Mouse (Mus musculus): ENCODE measurements around the gene Bivm.

Gene Bivm

DNA sequence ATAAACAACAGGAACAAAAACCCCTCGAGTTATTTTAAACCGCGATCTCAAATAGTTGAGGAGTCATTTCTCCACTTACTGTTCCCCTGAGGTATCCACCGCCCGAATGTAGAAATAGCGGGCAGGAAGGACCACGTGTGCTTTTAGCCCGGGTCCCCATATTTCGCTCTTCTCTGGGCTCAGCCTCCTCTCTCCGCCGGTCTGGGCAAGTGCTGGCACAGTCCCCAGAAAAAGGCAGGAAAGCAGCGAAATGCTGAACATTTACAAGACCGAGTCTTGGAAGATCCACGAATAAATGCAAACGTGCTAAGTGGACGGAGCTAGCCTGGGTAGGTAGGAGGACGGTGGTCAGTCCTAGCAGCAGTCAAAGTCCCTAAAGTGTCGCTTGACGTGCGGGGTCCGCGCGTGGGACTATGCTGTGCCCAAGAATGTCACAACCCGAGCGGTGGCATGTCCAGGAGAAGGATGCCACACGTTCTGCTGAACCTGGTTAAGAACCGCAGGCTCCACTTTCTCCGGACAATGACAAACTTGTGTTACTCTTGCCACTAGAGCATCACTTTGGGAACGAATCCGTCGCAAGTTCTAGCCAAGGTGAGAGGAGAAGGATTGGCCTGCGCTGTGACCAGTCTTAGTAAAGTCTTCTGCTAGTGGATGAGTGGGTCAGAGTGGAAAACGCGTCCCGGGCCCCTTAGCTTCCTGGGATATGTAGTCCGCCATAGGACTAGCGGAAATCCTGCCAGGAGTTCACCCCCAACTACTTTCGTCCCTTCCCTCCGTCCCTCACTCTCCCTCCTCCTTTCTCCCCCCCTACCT, at the start of gene Bivm, which contains the start of gene Kdelc1:
Gene Bivm, plus strand, starts transcription at position 719 of the 816 bp plus-strand sequence.
Gene Kdelc1, minus strand, starts transcription at position 570 of the 816 bp plus-strand sequence.
- DNase-seq (ENCODE audit: low spot score): peak; percentile 36

DNA sequence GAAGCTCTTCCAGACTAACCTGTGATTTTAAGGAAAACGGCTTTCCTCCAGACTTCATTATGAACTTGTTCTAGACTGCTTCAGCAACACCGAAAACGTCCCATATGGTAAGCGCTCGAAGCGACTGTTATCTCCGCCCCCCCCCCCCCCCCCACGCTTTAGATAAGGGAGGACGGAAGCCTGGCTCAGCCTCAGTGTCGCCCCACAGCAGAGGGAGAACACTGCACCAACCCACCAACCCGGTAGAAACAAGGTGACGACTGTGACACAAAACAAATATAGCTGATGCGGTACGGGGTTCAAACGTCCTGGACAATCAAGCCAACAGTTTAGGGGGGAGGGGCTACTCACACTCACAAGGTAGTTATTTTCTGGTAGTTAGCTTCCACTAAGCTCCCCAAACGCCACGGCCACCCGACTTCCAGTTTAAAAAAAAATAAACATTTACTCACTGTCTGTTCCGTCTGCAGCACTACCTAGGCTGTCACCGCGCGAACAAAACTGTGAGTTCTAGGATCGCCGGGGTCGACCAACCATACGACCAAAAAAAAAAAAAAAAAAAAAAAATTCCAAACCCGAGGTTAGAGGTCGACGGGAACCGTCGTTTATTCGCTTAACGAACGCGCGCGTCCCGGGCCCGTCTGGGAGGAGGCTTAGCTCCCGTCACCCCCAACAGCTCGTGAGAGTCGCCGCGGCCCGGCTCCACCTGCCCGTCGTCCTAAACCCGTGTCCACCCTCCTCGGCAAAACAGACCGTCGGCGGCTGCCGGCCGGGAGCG, 17.1 kb upstream of the Bivm start:
- peak; percentile 1 for DNase-seq (ENCODE audit: low spot score)

DNA sequence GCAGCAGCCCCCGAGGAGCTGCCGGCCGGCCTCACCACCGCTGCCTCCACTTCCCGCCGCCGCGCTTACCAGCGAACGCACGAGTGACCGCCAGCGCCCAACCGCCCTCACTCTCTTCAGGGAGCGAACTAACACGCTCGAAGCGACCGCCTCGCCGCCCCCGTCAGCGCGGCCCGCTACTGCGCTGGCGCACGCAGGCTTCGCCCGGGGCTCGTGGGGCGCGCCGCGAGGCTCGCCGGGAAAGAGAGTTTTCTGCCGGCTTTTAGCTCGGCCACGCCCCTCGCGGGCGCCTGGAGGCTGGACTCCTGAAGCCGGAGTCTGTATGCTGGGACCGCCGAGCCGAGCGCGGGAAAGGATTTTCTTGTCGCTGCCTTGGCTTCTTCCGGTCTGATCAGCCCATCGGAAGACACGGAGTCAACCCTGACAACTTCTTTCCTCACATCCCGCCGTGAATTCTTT, 16.5 kb upstream of the Bivm start, which contains the start of gene Tex30:
Gene Tex30, minus strand, starts transcription at position 183 of the 459 bp plus-strand sequence.
- DNase-seq (ENCODE audit: low spot score): peak; percentile 87

DNA sequence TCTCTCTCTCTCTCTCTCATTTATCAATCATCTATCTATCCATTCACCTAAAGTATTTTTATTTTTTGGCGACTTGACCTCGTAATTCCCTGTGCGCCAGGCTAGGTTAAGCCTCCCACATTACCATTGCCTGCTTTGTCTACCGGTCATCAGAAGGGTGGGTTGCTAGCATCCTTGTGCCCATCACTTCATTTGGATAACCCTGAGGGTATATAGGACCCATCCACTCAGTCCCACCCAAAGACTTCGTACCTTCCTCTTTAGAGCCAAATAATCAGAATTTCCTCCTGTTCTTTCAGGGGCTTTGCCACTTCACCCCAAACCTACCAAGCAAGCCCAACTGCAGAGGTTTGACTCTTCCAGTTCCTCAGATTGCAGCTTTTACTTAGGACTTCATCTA, 15.8 kb upstream of the Bivm start:
- no peak for DNase-seq (ENCODE audit: low spot score)

DNA sequence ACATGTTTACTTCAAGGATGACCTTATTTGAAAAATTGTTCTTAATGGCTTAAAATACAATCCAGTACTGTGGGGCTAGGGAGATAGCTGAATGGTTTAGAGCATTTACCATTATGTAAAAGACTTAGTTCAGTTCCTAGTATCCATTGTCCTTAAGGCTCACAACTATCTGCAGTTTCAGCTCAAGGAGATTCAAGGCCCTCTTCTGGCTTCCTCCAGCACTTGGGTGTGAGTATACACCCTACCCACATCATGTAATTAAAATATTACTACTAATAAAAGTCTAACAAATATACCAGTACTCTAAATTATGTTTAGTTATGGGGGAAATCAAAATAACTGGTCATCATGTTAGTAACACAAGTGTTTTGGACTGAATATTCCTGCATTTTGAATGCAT, 1.2 kb upstream of the Bivm start:
- DNase-seq (ENCODE audit: low spot score): no peak

DNA sequence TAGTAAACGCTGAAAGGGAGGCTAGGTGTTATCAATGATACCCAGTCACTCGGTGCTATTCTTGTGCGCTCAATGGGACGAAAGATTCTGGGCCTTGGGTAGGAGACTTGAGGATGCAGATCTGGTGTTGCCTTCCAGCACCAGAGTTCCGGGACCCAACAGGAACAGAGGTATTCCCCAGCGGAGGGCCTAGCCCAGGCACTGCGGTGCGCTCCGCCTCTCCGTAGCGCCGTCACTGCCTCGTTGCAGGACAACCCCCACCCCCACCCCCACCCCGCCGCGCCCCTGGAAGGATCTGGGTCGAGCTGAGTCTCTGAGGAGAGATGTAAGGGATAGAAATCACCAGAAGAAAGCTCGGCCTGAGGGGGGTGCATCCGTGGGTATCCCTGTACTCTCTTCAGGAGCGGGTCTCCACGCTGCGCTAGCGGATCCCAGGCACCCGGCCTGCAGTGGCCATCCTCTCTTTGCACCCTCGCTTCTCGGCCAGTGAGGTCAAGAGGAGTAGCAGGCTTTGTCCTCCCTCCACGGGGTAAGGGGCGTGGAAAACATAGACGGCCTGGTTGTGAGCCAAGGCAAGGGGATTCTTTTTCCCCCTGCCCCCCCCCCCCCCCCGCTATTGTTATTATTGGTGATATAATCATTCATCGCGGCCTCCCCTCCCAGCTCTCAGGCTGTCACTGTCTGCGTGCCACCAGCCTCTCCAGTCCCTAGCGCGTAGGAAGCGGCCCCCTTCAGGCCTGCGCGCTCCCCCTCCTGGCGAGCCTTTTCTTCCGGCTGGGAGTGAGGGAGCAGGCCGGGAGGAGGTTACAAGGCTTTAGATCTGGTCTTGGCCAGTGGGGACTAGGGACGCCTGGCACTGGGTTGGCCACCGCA, 680 bp downstream of the Bivm start:
- peak; percentile 35 for DNase-seq (ENCODE audit: low spot score)

DNA sequence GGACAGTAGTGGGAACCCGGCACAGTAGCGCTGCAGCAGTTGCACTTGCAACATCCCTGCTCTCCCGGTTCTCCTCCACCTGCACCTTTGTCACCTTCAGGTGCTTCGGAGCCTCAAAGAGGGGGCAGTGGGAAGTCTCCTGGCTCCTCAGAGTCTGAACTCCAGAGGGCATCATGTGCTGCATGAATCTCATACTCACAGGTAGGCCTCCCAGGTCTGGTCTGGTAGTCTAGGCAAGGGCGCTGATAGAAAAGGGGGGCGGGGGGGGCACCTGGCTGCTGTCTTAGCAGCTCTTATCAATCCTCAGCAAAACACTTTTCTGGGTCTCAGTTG, 1.3 kb downstream of the Bivm start:
- no peak for DNase-seq (ENCODE audit: low spot score)

DNA sequence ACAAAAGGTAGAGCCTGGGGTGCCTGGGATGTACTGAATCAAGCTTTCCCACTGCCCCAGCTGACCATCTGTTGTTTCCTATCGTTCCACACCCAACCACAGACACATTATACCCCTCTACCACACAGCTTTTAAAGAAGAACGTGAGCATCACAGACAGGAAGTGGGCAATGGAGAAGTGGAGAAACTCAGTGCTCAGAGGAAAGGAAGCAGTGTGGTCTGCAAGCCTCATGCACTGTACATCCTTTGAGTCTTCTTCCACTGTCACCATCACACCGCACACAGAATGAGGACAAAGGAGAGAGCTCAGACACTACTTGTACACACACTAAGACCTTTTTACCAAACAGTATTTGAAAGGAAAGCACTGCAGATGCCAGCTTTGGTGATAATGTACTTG, 3.5 kb downstream of the Bivm start:
- DNase-seq (ENCODE audit: low spot score): no peak

DNA sequence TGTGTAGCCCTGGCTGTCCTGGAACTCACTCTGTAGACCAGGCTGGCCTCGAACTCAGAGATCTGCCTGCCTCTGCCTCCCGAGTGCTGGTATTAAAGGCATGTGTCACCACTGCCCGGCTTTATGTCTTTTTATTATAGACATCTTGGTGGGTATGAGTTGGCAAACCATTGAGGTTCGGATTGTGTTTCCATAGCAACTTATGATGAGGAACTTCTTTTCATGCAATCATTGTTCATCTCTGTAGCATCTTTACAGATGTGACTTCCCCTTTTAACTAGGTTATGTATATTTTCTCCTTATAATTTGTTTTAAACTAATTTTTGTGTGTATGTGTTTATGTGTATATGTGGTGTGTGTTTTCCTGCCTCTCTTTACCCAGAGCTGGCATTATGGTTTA, 6.8 kb downstream of the Bivm start:
- DNase-seq (ENCODE audit: low spot score): no peak

DNA sequence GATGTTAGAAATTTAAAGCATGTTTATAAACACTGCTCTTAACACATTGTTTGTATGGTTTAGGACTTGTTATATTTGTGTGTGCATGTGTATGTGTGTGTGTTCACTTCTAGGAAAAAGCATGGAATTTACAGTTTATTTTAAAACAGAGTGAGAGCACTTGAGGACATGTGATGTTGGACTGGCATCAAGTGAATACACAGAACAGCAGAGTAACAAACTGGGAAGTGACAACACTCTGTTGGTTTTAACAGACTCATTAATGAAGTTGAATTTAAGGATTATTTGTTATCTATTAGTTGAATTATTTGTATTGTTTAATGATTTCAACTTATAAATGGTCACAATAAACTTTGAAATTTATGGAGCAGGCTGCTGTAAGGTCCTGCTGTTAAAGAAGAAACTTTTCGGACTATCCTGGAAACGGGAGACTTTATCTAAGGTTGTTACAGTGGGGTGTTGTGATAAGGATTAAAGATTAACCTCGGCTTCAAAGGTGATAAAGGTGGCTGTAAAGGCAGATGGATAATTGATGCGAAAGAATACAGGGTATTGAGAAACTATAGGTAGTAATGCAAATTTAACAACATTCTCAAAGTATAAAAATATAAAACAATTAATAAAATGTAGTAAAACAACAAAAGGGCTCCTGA, 11.3 kb downstream of the Bivm start:
- DNase-seq (ENCODE audit: low spot score): no peak

DNA sequence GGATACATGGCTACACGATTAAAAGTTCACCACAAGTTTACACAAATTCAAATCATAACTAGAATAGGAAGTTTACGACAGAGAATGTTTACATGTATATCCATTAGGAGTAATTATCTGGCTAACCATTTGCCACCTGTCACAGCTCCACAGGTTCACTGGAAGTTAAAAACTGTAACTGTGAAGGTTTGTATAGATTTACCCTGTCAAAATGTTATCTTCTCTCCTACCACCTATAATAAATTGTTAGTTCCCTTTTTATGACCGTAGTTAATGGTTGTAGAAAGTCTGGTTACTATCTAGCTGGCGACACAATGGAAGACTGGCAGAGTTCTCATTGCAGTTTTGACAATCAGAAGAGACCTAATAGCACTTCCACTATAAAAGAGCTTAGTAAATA, 21.5 kb downstream of the Bivm start:
- DNase-seq (ENCODE audit: low spot score): no peak

DNA sequence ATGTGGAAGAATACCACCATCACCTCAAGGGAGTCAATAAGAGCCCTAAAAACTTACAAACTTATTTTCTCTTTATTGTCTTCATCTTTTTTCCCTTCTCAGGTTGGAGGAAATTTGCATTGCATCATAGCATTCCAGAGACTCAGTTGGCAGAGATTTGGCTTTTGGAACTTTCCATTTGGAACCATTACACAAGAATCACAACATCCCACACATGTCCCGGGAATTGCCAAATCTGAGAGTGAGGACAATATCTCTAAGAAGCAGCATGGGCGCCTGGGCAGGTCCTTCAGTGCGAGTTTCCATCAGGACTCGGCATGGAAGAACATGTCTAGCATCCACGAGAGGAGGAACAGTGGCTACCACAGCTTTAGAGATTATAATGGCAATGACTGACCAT, 24.0 kb downstream of the Bivm start:
- no peak for DNase-seq (ENCODE audit: low spot score)

DNA sequence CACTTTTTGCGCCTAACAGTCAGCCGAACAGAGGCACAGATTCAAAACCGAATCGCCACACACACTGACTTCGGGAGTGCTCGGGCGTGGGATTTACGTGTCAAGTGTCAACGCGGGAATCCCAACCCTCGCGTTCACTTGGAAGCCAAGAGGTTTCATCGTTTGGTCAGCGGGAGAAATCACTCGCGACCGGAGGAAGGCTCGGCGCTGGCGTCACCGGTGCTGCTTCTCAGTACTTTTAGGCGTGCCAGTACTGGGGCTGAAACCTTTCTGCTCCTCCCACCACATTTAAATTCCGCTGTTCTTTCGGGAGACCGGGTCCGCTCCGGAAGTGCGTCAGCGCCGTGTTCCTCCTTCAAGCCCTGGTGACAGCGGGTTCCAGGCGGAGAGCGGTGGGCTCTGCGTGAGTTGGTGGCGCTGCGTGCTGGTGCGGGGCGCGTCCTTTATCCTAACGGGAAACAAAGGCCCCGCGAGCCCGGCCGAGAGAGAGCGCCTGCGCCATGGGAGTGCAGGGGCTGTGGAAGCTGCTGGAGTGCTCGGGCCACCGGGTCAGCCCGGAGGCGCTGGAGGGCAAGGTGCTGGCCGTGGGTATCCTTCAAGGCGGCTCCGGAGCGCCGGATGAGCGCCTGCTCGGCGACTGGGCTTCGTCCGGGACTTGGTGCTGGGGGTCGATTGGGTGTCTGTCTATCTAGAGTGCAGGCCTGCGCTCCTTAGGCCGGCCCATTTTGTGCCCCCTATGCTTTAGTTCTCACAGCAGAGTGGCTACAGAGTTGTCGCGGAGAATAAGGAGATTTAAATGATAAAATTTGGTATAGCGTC, 29.0 kb downstream of the Bivm start, which contains the start of gene Ercc5:
Gene Ercc5, plus strand, starts transcription at position 182 of the 819 bp plus-strand sequence.
- peak; percentile 69 for DNase-seq (ENCODE audit: low spot score)

DNA sequence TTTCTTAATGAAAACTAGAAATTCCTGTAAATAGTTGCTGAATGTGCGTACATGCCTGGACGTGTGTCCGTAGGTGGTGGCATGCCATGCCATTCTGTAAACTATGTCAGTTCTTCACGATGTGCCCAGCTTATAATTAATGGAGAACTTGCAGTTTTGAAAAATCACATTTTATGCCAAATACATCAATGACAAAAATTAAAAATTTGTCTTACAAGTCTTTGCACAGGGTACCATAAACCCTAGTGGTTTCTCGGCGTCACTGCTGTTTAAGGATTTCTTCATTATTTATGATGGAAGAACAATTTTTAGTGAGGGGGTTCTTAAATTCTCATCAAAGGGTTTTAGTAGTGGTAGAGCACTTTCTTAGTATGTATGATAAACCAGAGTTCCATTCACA, 29.9 kb downstream of the Bivm start:
- no peak for DNase-seq (ENCODE audit: low spot score)

DNA sequence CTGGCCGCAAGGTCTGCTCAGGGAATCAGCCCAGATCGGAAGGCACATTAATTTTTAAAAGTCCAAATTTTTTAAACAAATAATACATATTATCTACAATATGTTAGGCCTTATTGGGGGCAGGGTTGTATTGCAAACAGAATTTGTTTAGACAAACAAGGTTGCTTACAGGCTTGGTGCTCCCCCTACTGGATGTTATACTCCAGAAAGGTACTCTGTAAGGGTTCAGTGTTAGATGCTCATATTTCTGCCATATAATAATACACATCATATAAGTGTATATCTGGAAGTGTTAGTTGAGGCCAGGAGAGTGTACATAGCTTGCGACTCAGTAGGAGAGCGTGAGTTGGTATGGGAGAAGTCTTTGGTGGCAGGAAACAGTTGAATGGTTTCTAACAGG, 36.5 kb downstream of the Bivm start:
- DNase-seq (ENCODE audit: low spot score): no peak

DNA sequence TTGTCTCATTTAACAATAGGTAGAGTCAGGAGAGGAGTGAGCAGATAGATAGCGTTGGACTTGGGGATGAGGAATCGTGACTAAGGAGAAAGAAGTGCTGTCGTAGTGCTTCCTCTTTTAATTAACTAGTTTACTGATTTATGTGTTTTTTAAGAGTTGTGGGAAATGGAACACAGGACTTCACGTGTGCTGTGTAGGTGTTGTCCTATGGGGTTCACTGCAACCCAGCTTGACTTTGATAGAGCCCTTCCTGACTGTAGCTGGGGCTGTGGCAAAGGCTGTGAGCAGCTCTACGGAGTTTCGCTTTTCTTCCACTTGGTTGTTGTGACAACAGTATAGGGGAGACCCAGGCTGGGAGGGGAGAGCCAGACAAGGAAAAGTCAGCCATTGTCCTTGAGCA, 39.6 kb downstream of the Bivm start:
- DNase-seq (ENCODE audit: low spot score): no peak

DNA sequence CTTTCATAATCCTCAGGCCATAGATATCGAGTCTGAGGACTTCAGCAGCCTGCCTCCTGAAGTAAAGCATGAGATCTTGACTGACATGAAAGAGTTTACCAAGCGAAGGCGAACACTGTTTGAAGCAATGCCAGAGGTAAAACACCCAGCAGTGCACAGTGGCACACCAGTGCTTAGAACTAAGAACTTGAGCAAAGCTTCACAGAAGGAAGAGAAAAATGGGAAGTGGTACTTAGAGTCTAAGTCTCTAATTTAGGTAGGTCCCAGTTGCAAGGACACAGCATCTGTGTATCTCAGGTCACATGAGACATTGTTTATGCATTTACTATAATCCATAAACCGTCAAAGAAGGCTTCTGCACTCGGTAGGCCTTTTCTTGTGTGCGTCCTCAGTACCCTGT, 43.1 kb downstream of the Bivm start:
- no peak for DNase-seq (ENCODE audit: low spot score)

DNA sequence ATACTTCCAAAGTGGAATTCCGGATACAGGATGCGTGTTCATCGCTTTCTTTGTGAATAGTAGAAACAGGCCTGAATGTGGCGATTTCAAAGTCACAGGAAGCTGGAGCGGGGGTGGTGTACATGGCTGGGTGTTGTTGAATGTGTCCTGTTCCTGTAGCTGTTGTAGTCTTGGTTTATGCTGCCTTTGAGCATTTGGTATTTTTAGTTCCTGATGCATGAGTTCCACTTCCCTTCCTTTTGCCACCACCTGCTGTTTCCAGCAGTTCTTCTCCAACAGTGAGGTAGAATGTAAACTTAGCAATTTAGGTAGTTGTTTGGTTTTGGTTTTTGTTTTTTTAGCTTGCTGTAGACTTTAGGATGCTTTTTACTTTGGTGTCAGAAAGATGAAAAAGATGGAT, 43.6 kb downstream of the Bivm start:
- DNase-seq (ENCODE audit: low spot score): no peak

DNA sequence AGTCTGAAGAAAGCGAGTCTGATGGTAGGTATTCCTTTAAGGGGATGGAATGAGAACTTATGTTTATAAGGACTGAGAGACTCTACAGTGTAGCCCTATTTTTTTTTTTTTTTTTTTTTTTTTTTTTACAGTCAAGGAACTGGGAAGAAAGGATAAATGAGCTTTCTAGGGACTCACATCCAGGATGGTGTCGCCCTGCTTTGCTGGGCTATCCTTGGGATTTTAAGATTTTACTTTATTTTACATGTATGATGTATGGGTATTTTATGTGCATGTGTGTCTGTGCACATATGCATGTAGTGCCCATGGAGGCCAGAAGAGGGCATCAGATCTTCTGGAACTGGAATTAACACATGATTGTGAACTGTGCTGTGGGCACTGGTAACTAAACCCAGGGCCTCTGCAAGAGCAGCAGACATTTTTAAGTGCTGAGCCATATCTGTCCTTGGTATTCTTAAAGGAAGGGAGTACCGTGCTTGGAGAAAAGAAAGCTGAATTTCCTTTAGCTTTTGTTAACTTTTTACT, 49.2 kb downstream of the Bivm start:
- DNase-seq (ENCODE audit: low spot score): no peak

DNA sequence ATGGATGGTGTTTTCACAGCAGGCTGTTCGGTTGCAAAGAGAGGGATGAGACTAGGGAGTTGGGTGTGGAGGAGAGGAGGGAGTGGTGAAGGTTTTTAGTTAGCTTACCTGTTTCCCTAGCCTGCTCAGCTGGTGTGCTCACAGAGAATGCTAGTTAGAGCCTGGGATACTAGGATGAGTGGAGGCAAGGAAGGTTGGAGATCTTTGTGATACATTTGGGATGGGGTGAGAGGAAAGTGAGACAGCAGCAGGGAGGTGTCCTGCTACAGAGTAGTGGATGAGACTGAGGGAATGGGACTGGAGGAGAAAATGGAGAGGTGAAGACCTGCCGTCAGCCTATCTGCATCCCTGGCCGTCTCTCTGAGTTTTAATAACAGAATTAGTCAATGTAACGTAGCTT, 53.9 kb downstream of the Bivm start:
- DNase-seq (ENCODE audit: low spot score): no peak

DNA sequence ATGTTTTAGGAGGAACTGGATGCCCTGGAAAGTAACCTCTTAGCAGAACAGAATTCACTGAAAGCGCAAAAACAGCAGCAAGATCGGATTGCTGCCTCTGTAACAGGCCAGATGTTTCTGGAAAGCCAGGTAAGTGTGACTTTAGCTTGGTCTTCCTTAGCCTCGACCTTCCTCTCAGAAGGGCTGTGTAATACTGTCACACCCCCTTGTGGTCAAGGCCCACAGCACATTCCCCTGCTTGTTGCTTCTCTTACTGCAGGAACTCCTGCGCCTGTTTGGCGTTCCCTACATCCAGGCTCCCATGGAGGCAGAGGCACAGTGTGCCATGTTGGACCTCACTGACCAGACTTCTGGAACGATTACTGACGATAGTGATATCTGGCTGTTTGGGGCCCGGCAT, 55.1 kb downstream of the Bivm start:
- no peak for DNase-seq (ENCODE audit: low spot score)

Measured in spleen, adult 12 weeks (tissue).